Mouse (Mus musculus): ENCODE measurements around the gene Tlx1.

- TF ChIP-seq CTCF (IDR thresholded peaks at IDR 0.05; ENCODE audit: control insufficient read depth, insufficient read depth, low read length) (no peak), POLR2A (IDR thresholded peaks at IDR 0.05; ENCODE audit: borderline replicate concordance, control insufficient read depth, low read depth, low read length) (no peak)
Measured at GRCm38 (mm10) chr19:45147071-45147470, 3.4 kb upstream of the Tlx1 start.
